Mouse (Mus musculus): ENCODE data around the gene Gm20388. TPM values are rescaled to one million over a fixed set of nuclear protein-coding genes. Genes with fewer than 3 reads are reported as not detected.

Gm20388 gene
- polyA plus RNA-seq, 1 experiment: 0.36 TPM

- peaks cover 50% of the 10 kb centered on the region for H3K4me1 ChIP-seq (ENCODE audit: control insufficient read depth)
- peaks cover 5% of the 10 kb centered on the region for H3K9me3 ChIP-seq (ENCODE audit: control insufficient read depth, low read length)
- no peaks in the 10 kb centered on the region for H3K36me3 ChIP-seq (ENCODE audit: control insufficient read depth)
- no peak overlapping the region for H3K4me3 ChIP-seq (replicated peaks)
- H3K27me3 ChIP-seq (ENCODE audit: control insufficient read depth): peaks cover under 1% of the 10 kb centered on the region
- TF ChIP-seq GATA1 (IDR thresholded peaks at IDR 0.05; ENCODE audit: low read length) (no peak), TAL1 (IDR thresholded peaks at IDR 0.05; ENCODE audit: low read length) (no peak)
These were observed 481.2 kb downstream of the Gm20388 start for GRCm38 (mm10) chr8:120391856-120392255.

DNA sequence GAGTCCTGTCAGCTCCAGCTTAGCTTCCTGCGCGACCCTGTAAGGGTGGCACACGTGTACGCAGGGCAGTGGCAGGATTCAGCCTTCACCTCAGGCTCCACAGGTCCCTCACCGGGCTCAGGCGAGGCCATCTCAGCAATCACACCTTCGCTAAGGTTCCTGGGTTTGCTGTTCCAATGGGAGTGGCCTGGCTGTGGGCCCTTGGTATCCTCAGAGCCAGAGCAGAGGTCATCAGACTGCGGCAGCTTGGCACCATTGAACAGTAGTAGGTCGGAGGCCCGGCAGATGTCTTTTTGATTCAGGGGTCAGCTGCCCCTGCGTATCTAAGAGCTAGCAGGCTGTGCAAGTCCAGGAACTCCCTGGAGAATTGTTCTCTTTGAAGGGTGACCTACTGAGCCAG, 482.4 kb downstream of the Gm20388 start:
- Histone ChIP-seq H3K36me3 (ENCODE audit: control insufficient read depth) (no peaks in the 10 kb centered on the region), H3K9me3 (ENCODE audit: control insufficient read depth, low read length) (peaks cover 5% of the 10 kb centered on the region), H3K4me1 (ENCODE audit: control insufficient read depth) (peaks cover 46% of the 10 kb centered on the region), H3K27me3 (ENCODE audit: control insufficient read depth) (peaks cover 8% of the 10 kb centered on the region), H3K4me3 (replicated peaks) (no peak overlapping the region)
- no peak for TF ChIP-seq TAL1 (IDR thresholded peaks at IDR 0.05; ENCODE audit: low read length)
- no peak for TF ChIP-seq GATA1 (IDR thresholded peaks at IDR 0.05; ENCODE audit: low read length)

GRCm38 (mm10) chr8:120393871-120394275, 483.2 kb downstream of the Gm20388 start:
- peaks cover 44% of the 10 kb centered on the region for H3K4me1 ChIP-seq (ENCODE audit: control insufficient read depth)
- no peak for TF ChIP-seq TAL1 (IDR thresholded peaks at IDR 0.05; ENCODE audit: low read length)
- no peak for TF ChIP-seq GATA1 (IDR thresholded peaks at IDR 0.05; ENCODE audit: low read length)
- H3K27me3 ChIP-seq (ENCODE audit: control insufficient read depth): peaks cover 14% of the 10 kb centered on the region
- H3K9me3 ChIP-seq (ENCODE audit: control insufficient read depth, low read length): peaks cover 5% of the 10 kb centered on the region
- H3K36me3 ChIP-seq (ENCODE audit: control insufficient read depth): no peaks in the 10 kb centered on the region
- H3K4me3 ChIP-seq (replicated peaks): no peak overlapping the region

DNA sequence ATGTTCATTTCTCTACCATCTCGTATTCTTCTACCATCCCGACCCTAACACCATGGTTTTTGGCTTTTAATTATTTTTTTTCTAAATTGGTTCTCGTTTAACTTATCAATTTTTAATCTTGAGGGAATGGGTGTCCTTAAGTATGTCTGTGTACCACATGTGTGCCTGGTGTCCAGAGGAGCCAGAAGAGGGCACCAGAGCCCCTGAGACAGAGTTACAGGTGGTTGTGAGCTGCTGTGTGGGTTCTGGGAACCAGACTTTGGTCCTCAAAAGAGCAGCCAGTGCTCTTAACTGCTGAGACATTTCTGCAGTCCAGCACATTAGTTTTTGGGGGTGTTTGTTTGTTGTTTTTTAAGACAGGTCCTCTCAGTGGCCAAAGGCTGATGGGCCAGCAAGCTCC, 485.3 kb downstream of the Gm20388 start:
- Histone ChIP-seq H3K4me1 (ENCODE audit: control insufficient read depth) (peaks cover 38% of the 10 kb centered on the region), H3K9me3 (ENCODE audit: control insufficient read depth, low read length) (peaks cover 5% of the 10 kb centered on the region), H3K27me3 (ENCODE audit: control insufficient read depth) (peaks cover 28% of the 10 kb centered on the region), H3K4me3 (replicated peaks) (no peak overlapping the region), H3K36me3 (ENCODE audit: control insufficient read depth) (no peaks in the 10 kb centered on the region)
- no peak for TF ChIP-seq GATA1 (IDR thresholded peaks at IDR 0.05; ENCODE audit: low read length)
- TF ChIP-seq TAL1 (IDR thresholded peaks at IDR 0.05; ENCODE audit: low read length): no peak

GRCm38 (mm10) chr8:120396756-120397155, 486.1 kb downstream of the Gm20388 start:
- no peaks in the 10 kb centered on the region for H3K36me3 ChIP-seq (ENCODE audit: control insufficient read depth)
- H3K4me1 ChIP-seq (ENCODE audit: control insufficient read depth): peaks cover 39% of the 10 kb centered on the region
- no peak overlapping the region for H3K4me3 ChIP-seq (replicated peaks)
- peaks cover 5% of the 10 kb centered on the region for H3K9me3 ChIP-seq (ENCODE audit: control insufficient read depth, low read length)
- peaks cover 35% of the 10 kb centered on the region for H3K27me3 ChIP-seq (ENCODE audit: control insufficient read depth)
- TF ChIP-seq GATA1 (IDR thresholded peaks at IDR 0.05; ENCODE audit: low read length) (no peak), TAL1 (IDR thresholded peaks at IDR 0.05; ENCODE audit: low read length) (no peak)

DNA sequence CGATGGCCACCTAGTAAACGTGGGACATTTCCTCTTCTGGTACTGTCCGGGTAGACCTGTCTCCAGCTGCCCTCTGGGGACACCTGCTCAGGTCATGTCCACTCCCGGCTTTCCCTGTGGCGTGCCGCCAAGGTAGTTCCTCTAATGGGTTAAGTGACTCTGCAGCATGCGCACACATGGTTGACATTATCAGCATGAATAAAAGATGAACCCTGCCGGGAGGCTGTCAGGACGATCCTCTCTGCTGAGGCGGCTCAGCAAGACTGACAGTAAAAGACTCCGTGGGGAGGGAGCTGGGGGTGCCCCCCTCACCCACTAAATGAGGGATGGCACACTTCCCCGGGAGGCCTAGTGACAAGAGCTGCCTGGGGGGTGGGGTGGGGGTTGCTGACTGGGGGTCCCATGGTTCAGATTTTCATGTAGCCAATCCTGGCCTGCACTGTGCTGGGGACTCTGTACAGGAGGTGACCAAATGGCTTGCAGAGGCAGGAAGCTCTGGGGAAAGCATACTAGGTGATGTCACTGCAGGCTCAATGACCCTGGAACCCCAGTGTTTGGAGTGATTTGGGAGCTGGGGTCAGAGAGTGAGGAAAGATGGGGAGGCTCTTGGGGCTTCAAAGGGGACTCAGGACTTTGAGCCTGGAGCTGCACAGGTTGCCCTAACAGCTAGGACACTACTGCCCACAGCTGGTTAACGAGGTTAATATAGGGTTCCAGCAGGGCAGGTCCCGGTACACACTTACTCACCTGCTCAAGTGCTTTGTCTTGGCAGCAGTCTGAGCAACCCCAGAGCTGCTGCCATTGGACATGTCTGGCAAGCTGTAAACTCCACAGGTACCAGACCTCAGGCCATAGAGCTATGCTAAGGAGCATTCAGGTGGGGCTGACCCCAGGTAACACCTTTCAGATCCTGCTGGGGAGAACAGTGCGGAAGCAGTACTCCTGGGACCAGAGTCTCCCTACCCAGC, 487.1 kb downstream of the Gm20388 start:
- TF ChIP-seq TAL1 (IDR thresholded peaks at IDR 0.05; ENCODE audit: low read length): no peak
- no peak for TF ChIP-seq GATA1 (IDR thresholded peaks at IDR 0.05; ENCODE audit: low read length)

DNA sequence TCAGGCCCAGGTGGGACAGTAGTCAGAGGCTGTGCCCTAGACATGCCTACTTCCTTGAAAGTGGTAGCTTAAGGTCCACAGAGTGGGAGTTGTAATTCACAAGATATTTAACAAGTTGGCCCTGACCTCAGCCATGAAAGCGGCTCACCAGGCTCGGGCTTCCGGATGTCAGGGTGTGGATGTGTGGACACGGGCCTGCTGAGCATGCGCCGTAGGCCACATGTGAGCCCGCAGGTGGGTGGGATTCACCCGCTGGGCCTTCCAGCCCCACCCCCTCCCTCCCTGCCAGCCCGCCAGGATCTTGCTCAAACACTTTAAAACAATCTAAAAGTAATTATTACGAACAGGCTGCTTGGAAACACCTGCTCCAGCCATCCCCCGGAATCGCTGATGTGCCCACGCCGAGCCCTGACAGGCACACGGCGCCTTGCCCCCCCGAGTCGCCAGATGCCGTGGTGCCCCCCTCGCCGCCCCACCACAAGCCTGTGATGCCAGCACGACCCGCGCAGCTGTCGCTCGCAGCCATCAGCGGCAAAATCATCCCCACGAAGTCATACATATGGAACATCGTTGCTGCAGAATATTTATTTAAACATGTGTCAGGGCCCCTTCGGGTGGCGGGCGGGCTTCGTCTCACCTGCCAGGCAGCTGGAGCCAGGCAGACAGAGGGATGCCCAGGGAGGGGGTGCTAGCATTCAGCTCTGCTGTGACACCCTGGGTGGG, 488.7 kb downstream of the Gm20388 start:
- Histone ChIP-seq H3K27me3 (ENCODE audit: control insufficient read depth) (peaks cover 39% of the 10 kb centered on the region), H3K4me1 (ENCODE audit: control insufficient read depth) (peaks cover 50% of the 10 kb centered on the region)

More for the DNA sequence above, 487.1 kb downstream of the Gm20388 start:
- H3K4me1 ChIP-seq (ENCODE audit: control insufficient read depth): peaks cover 46% of the 10 kb centered on the region
- H3K36me3 ChIP-seq (ENCODE audit: control insufficient read depth): no peaks in the 10 kb centered on the region
- H3K4me3 ChIP-seq (replicated peaks): no peak overlapping the region
- H3K27me3 ChIP-seq (ENCODE audit: control insufficient read depth): peaks cover 39% of the 10 kb centered on the region
- peaks cover 5% of the 10 kb centered on the region for H3K9me3 ChIP-seq (ENCODE audit: control insufficient read depth, low read length)

GRCm38 (mm10) chr8:120401216-120401615, 490.6 kb downstream of the Gm20388 start:
- peaks cover 39% of the 10 kb centered on the region for H3K27me3 ChIP-seq (ENCODE audit: control insufficient read depth)
- peaks cover 66% of the 10 kb centered on the region for H3K4me1 ChIP-seq (ENCODE audit: control insufficient read depth)
- no peak overlapping the region for H3K4me3 ChIP-seq (replicated peaks)
- no peaks in the 10 kb centered on the region for H3K36me3 ChIP-seq (ENCODE audit: control insufficient read depth)
- TF ChIP-seq TAL1 (IDR thresholded peaks at IDR 0.05; ENCODE audit: low read length) (no peak), GATA1 (IDR thresholded peaks at IDR 0.05; ENCODE audit: low read length) (no peak)
- H3K9me3 ChIP-seq (ENCODE audit: control insufficient read depth, low read length): peaks cover 1% of the 10 kb centered on the region

More for the DNA sequence above, 488.7 kb downstream of the Gm20388 start:
- TF ChIP-seq TAL1 (IDR thresholded peaks at IDR 0.05; ENCODE audit: low read length) (no peak), GATA1 (IDR thresholded peaks at IDR 0.05; ENCODE audit: low read length) (no peak)
- no peak overlapping the region for H3K4me3 ChIP-seq (replicated peaks)
- peaks cover 5% of the 10 kb centered on the region for H3K9me3 ChIP-seq (ENCODE audit: control insufficient read depth, low read length)
- H3K36me3 ChIP-seq (ENCODE audit: control insufficient read depth): no peaks in the 10 kb centered on the region

DNA sequence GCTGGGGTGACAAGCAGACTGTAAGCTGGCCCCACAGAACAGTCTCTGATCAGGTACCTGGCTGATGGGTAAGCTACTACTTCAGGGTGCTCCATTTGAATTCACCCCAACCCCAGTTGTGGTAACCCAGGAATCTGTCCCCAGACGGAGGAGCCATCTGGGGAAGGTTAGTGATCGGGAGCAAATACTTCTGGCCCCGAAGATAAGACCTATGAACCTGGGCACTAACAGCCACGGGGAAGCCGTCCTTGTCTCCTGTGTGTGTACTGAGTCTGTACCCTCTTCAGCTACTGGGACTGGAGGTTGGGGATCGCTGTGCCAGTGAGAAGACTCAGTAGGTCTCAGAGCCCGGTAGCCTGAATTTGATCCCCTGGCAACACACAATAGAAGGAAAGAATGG, 491.1 kb downstream of the Gm20388 start:
- H3K4me1 ChIP-seq (ENCODE audit: control insufficient read depth): peaks cover 66% of the 10 kb centered on the region
- peaks cover 39% of the 10 kb centered on the region for H3K27me3 ChIP-seq (ENCODE audit: control insufficient read depth)
- no peaks in the 10 kb centered on the region for H3K36me3 ChIP-seq (ENCODE audit: control insufficient read depth)
- TF ChIP-seq GATA1 (IDR thresholded peaks at IDR 0.05; ENCODE audit: low read length) (no peak), TAL1 (IDR thresholded peaks at IDR 0.05; ENCODE audit: low read length) (no peak)
- no peaks in the 10 kb centered on the region; the same call in 1 of the 2 replicates for H3K9me3 ChIP-seq (ENCODE audit: control insufficient read depth, low read length)
- H3K4me3 ChIP-seq (replicated peaks): no peak overlapping the region

All from erythroblast, embryonic 14.5 days (primary cell).